Mouse (Mus musculus) heart, postnatal 0 days (tissue): ENCODE results near the gene Cnot10.
A peak's percentile ranks its signal among the peaks of the same experiment; 100 is the strongest.

ENCODE experiments used
- CTCF ChIP-seq: IDR thresholded peaks from 2 replicates; pipeline ENCODE4 v1.5.1; 2016; ENCODE audit warnings: antibody characterized with exemption, control low read depth, low read depth
- EP300 ChIP-seq: IDR thresholded peaks from 2 replicates; pipeline ENCODE4 v1.6.1; 2016; ENCODE audit warnings: antibody characterized with exemption, low read depth

- TF ChIP-seq CTCF (no peak), EP300 (peak; percentile 76; the same call in 1 of the 2 replicates)
These were observed 28.1 kb upstream of the Cnot10 start for GRCm38 (mm10) chr9:114668047-114668446.
